Mouse (Mus musculus) G1E (cell line): ENCODE measurements at regions not wholly inside any gene's neighbourhood (a gene's known extent, or its start where the extent isn't known, plus 50 kb on each side); places are given as distances from the start of the nearest gene placed in this dataset.

Experiments used
- ATAC-seq: 2 replicates; pipeline ENCODE4 v1.8.0; 2016; ENCODE audit warnings: mild to moderate bottlenecking; ENCODE audit not compliant: insufficient number of reproducible peaks, poor library complexity, low FRiP score, severe bottlenecking; ENCODE audit errors: extremely low read depth
- DNase-seq: peaks from one replicate; pipeline ENCODE4 v3.0.0; 2012; ENCODE audit warnings: low spot score
- H3K27me3 ChIP-seq: 2 replicates; pipeline ENCODE4 v1.6.1; 2012; ENCODE audit warnings: mild to moderate bottlenecking, low read length, inconsistent platforms; ENCODE audit not compliant: insufficient read depth
- H3K36me3 ChIP-seq: replicated peaks from 2 replicates; pipeline ENCODE3; 2012; ENCODE audit warnings: mild to moderate bottlenecking, inconsistent platforms
- H3K4me1 ChIP-seq: 2 replicates; pipeline ENCODE4 v1.6.1; 2012; ENCODE audit warnings: low read depth, low read length, inconsistent platforms, mixed read lengths; ENCODE audit not compliant: insufficient read depth
- H3K4me3 ChIP-seq: 2 replicates; pipeline ENCODE4 v1.5.1; 2012; ENCODE audit warnings: low read depth, mild to moderate bottlenecking, inconsistent platforms, low read length, moderate library complexity, mixed read lengths
- H3K9me3 ChIP-seq: replicated peaks from 2 replicates; pipeline ENCODE4 v1.6.1; 2012; ENCODE audit warnings: inconsistent platforms
- CTCF ChIP-seq: IDR thresholded peaks from 2 replicates; pipeline ENCODE4 v1.5.1; 2012; ENCODE audit warnings: low read depth, low read length, inconsistent platforms, mixed read lengths
- GATA1 ChIP-seq: IDR thresholded peaks from 2 replicates; pipeline ENCODE4 v1.6.1; 2012; ENCODE audit warnings: borderline replicate concordance, low read length, inconsistent platforms, mixed read lengths
- GATA2 ChIP-seq: IDR thresholded peaks from 2 replicates; pipeline ENCODE4 v1.6.1; 2012; ENCODE audit warnings: low read depth, low read length, inconsistent platforms, borderline replicate concordance
- POLR2AphosphoS5 ChIP-seq: IDR thresholded peaks from 2 replicates; pipeline ENCODE4 v1.6.1; 2012; ENCODE audit warnings: low read depth, low read length, inconsistent platforms; ENCODE audit not compliant: insufficient replicate concordance
- TAL1 ChIP-seq: conservative IDR thresholded peaks from 2 replicates; pipeline ENCODE4 v1.6.1; 2012; ENCODE audit warnings: low read depth, low read length, inconsistent platforms, mixed read lengths

DNA sequence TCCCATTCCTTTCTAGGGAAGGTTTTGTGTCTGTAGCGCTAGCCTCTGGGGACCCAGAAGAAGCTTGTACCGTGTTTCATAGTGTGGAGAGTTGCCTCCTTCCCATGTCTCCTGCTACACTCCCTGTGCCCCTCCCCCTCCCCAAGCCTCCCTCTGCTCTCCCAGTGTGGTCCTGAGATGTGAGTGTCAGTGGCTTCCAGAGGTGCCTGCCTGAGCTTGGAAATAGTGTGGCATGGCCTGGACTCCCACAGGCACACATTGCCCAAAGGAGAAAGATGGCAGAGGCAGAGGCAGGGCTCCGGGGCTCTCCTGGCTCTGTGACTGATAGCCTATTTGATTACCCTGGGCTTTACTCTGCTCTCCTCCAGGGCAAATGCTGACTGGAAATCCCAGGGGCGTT lies 110.0 kb upstream of the Ret start:
- Histone ChIP-seq H3K27me3 (no peaks in the 10 kb centered on the region), H3K4me1 (no peaks in the 10 kb centered on the region), H3K36me3 (no peaks in the 10 kb centered on the region), H3K4me3 (no peak overlapping the region), H3K9me3 (no peaks in the 10 kb centered on the region)
- no peak for ATAC-seq
- TF ChIP-seq CTCF (no peak), GATA1 (no peak), GATA2 (no peak), TAL1 (no peak), POLR2AphosphoS5 (no peak)
- no peak for DNase-seq

DNA sequence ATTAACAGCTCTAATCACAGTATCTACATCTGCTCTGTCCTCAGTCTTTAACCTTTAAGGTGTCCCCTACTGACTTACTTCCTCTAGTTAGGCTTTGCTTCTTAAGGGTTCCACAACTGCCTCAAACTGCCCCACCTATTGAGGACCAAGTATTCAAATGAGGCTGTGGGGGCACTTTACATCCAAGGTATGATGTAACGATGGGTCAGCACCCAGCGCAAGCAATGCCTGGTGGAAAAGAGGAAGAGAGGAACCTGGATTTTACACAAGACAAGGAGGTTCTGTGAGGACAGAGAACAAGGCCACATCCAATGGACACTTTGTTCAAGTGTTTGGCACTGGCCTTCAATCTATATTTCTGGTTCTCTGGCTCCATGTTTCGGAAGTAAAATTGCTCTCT lies 107.7 kb upstream of the Ret start:
- TF ChIP-seq GATA2 = no peak
- no peak for TF ChIP-seq GATA1
- TF ChIP-seq CTCF = no peak
- no peak for TF ChIP-seq TAL1
- TF ChIP-seq POLR2AphosphoS5 = no peak
- no peaks in the 10 kb centered on the region for H3K4me1 ChIP-seq
- H3K27me3 ChIP-seq = no peaks in the 10 kb centered on the region
- H3K36me3 ChIP-seq = no peaks in the 10 kb centered on the region
- DNase-seq = no peak
- no peak for ATAC-seq
- no peaks in the 10 kb centered on the region for H3K9me3 ChIP-seq
- no peak overlapping the region for H3K4me3 ChIP-seq

DNA sequence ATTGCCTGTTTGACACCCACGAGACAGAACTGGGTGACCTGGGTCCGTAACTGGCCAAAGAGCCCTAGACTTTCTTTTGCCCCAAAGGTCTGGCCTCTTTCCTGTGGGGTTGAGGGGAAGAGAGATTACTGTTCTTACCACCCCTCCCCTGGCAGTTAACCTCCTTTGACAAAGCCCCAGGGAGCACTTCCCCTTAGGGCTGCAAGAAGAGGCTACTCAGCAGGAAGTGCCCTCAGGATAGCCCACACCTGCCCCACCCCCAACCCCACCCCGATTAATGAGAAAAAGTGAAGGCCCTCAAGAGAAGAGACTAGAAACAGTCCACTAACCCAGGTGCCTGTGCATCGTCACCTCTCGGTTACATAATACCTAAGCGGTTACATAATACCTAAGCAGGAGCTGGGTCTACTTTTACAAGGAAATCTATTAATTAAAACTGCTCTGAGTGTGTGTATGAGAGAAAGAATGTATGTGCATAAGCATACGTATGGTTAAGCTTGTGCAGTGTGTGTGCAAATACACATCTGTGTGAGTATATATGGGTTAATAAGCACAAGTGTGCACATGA lies 105.3 kb upstream of the Ret start:
- no peaks in the 10 kb centered on the region for H3K4me1 ChIP-seq
- no peak overlapping the region for H3K4me3 ChIP-seq
- TF ChIP-seq TAL1 = no peak
- TF ChIP-seq GATA1 = no peak
- no peak for TF ChIP-seq CTCF
- no peak for TF ChIP-seq POLR2AphosphoS5
- no peak for TF ChIP-seq GATA2
- DNase-seq (no peak), ATAC-seq (no peak)
- no peaks in the 10 kb centered on the region for H3K36me3 ChIP-seq
- H3K27me3 ChIP-seq = no peaks in the 10 kb centered on the region
- H3K9me3 ChIP-seq = no peaks in the 10 kb centered on the region

DNA sequence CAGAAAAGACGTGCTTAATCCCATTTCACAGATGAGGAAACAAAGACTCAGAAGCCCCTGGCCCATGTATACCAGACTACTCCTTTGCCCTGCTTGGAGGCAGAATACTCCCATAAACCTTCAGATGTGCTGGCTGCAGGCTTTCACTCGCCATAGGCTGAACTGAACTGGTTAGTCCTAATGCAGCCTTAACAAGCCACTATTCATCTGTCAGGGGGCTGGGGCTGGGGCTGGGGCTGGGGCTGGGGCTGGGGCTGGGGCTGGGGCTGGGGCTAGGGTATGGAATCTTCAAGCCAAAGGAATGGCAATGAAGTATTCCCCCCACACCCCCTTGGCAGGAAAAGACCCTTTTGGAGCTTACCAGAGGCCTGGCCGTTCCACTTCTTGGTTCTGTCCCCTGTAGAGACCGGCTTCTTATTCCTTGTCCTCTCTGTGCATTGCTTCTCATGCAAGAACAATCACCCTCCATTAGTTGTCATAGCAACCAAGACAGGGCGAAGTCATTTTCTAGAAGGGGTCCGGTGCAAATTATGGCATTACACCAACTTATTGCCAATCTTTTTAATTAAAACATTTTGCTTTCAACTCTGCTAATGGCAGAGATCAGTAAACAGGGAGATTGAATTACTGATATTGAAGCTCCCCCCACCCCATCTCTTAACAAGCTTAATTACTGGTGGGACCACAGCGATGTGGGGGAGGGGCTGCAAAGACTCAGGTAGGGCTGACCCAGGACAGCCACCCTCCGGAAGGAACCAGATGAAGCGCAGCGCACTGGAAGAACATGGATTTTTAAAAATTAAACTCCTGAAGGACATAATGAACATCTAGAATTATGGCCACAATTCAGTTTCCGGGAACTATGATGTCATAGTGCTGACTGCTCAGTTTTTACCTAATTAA lies 104.6 kb upstream of the Ret start:
- no peaks in the 10 kb centered on the region for H3K27me3 ChIP-seq
- no peak overlapping the region for H3K4me3 ChIP-seq
- DNase-seq (no peak), ATAC-seq (no peak)
- TF ChIP-seq GATA1 (no peak), TAL1 (no peak), CTCF (no peak), GATA2 (no peak), POLR2AphosphoS5 (no peak)
- H3K4me1 ChIP-seq = no peaks in the 10 kb centered on the region
- H3K36me3 ChIP-seq = no peaks in the 10 kb centered on the region
- no peaks in the 10 kb centered on the region for H3K9me3 ChIP-seq

DNA sequence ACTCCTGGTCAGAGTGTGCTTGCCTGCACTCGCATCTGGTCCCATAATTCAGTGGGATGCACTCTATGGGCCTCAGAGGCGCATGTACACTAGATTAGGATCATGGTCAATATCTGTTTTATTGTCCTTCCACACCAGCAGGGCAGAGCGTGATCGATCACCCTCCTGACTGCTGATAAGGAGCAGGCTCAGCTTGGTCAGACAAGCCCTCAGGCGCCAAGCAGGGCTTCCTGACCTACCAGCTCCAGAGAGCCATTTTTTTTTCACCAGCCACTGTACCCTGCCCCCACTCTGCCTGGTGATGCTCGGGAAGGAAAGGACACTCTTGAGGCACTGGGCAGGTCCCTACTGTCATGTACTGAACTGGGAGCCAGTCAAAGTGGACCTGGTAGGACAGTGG lies 103.3 kb upstream of the Ret start:
- H3K4me3 ChIP-seq = no peak overlapping the region
- no peaks in the 10 kb centered on the region for H3K9me3 ChIP-seq
- no peak for TF ChIP-seq GATA1
- no peak for TF ChIP-seq CTCF
- TF ChIP-seq POLR2AphosphoS5 = no peak
- no peak for TF ChIP-seq GATA2
- no peak for TF ChIP-seq TAL1
- H3K4me1 ChIP-seq = no peaks in the 10 kb centered on the region
- H3K27me3 ChIP-seq = no peaks in the 10 kb centered on the region
- DNase-seq (no peak), ATAC-seq (no peak)
- no peaks in the 10 kb centered on the region for H3K36me3 ChIP-seq

DNA sequence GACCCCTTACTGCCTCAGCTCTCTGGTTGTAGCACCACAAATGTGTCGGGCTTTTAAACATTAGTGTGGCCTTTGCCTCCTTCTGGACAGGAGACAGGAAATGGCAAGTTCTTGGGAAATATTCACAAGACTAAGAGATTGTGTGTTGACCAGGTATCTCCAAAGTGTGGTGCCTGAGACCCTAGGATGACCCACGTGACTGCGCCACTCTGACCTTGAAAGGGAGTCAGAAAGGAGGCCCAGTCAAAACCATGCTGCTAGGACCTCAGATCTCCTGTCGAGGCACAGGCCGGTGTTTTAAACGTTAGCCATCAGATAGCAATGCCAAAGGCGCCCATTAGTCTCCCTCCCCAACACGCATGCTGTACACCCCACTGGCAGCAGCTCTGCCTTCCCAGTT lies 100.1 kb upstream of the Ret start:
- TF ChIP-seq CTCF (no peak), GATA1 (no peak), POLR2AphosphoS5 (no peak), TAL1 (no peak), GATA2 (no peak)
- Histone ChIP-seq H3K4me3 (no peak overlapping the region), H3K36me3 (no peaks in the 10 kb centered on the region), H3K27me3 (no peaks in the 10 kb centered on the region), H3K9me3 (no peaks in the 10 kb centered on the region), H3K4me1 (no peaks in the 10 kb centered on the region)
- no peak for DNase-seq
- ATAC-seq = no peak
